Mouse (Mus musculus): ENCODE measurements at regions not wholly inside any gene's neighbourhood (a gene's known extent, or its start where the extent isn't known, plus 50 kb on each side); places are given as distances from the start of the nearest gene placed in this dataset.

DNA sequence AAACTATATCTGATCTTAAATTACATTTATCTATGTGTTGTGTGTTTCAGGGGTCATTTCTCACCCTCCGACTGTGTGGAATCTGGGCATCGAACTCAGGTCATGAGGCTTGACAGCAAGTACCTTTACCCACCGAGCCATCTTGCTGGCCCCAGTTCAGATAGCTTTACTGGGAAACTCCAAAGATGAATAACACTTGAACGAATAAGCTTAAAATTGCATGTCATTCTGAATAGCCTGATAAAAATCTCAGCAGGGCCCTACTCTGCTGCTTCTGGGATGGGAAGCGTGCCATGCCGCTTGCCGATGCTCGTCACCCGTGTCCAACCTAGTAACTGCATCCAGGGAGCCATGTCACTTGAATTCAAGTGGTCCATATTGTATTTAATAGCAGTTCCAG, 57.2 kb upstream of the Nfe2l2 start:
- no peaks in the 10 kb centered on the region for H3K9me3 ChIP-seq (ENCODE audit: low read depth, low read length)
- H3K9ac ChIP-seq: no peak overlapping the region
- H3K4me2 ChIP-seq: no peak overlapping the region
- no peaks in the 10 kb centered on the region for H3K36me3 ChIP-seq (ENCODE audit: insufficient read depth)
- H3K4me3 ChIP-seq (ENCODE audit: low read depth, low read length): no peak overlapping the region
- H3K27ac ChIP-seq (ENCODE audit: low read depth): no peak overlapping the region
- ATAC-seq (ENCODE audit: insufficient read depth): no peak
- no peak for TF ChIP-seq CTCF (IDR thresholded peaks at IDR 0.05; ENCODE audit: low read depth)
- 84% methylated on average over 9 of the region's 9 CpGs for WGBS
- 0 out of 2 replicates have a peak, but pooled peaks cover 3% of the 10 kb centered on the region for H3K4me1 ChIP-seq (ENCODE audit: insufficient read depth)
- H3K27me3 ChIP-seq (ENCODE audit: insufficient read depth, low read length): no peaks in the 10 kb centered on the region
- DNase-seq: no peak

DNA sequence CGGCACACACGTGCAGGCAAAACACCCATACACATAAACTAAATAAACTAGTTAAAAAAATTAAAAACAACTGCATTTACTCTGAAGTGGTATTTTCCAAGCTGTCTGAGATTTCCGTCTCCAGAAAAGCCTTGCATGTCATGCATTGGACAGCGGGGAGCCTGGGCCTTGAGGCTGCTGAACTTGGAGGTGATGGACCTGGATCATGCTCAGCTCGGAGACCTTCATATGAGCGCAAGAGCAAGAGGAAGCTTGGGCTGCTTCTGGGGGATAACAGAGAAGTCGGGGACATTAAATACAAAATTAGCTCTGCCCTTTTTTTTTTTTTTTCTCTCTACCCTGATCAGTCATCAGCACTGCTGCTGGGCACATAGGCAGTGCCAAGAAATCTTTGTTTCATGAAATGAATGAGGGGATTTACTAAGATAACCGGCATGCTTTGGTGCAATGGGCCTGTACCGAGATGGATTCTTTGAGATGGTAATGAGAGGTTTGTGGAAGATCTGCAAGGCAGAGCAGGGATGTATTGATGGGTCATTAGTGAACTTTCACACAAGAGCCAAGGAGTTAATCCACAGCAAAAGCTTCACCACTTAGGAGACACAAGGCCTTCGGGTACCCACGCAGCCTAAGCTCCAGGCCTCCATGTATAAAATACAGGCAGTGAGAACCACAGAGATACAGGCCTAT, 54.9 kb upstream of the Nfe2l2 start:
- DNase-seq (no peak), ATAC-seq (ENCODE audit: insufficient read depth) (no peak)
- H3K4me3 ChIP-seq (ENCODE audit: low read depth, low read length): no peak overlapping the region
- no peaks in the 10 kb centered on the region for H3K9me3 ChIP-seq (ENCODE audit: low read depth, low read length)
- no peak overlapping the region for H3K9ac ChIP-seq
- H3K36me3 ChIP-seq (ENCODE audit: insufficient read depth): no peaks in the 10 kb centered on the region
- no peak overlapping the region for H3K4me2 ChIP-seq
- no peak for TF ChIP-seq CTCF (IDR thresholded peaks at IDR 0.05; ENCODE audit: low read depth)
- H3K27ac ChIP-seq (ENCODE audit: low read depth): no peak overlapping the region
- WGBS: 80% methylated on average over 11 of the region's 11 CpGs
- H3K27me3 ChIP-seq (ENCODE audit: insufficient read depth, low read length): no peaks in the 10 kb centered on the region
- 0 out of 2 replicates have a peak, but pooled peaks cover 3% of the 10 kb centered on the region for H3K4me1 ChIP-seq (ENCODE audit: insufficient read depth)

DNA sequence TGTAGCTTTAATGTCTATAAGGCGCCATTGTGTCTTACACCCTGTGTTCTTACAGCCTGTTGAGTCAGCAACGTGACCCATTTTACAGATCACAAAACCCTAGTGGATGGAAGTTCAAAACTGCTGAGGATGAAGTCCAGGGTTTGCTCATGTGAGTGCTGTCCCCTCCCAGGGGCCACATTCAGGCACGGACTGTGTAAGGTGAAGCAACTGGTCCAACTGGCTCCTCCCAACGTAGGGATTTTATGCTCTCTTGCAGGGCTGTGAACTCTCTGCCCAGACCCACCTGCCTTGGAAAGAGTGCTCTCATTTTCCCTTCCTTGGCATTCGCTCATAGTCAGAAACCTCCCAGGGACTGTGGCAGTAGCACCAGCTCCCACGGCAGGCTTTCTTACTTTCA, 53.8 kb upstream of the Nfe2l2 start:
- Histone ChIP-seq H3K36me3 (ENCODE audit: insufficient read depth) (no peaks in the 10 kb centered on the region), H3K4me2 (no peak overlapping the region), H3K27me3 (ENCODE audit: insufficient read depth, low read length) (no peaks in the 10 kb centered on the region), H3K27ac (ENCODE audit: low read depth) (no peak overlapping the region), H3K4me1 (ENCODE audit: insufficient read depth) (0 out of 2 replicates have a peak, but pooled peaks cover 1% of the 10 kb centered on the region), H3K9ac (no peak overlapping the region), H3K4me3 (ENCODE audit: low read depth, low read length) (no peak overlapping the region), H3K9me3 (ENCODE audit: low read depth, low read length) (no peaks in the 10 kb centered on the region)
- DNase-seq (no peak), ATAC-seq (ENCODE audit: insufficient read depth) (no peak)
- 80% methylated on average over 6 of the region's 6 CpGs for whole genome bisulfite sequencing
- no peak for TF ChIP-seq CTCF (IDR thresholded peaks at IDR 0.05; ENCODE audit: low read depth)

DNA sequence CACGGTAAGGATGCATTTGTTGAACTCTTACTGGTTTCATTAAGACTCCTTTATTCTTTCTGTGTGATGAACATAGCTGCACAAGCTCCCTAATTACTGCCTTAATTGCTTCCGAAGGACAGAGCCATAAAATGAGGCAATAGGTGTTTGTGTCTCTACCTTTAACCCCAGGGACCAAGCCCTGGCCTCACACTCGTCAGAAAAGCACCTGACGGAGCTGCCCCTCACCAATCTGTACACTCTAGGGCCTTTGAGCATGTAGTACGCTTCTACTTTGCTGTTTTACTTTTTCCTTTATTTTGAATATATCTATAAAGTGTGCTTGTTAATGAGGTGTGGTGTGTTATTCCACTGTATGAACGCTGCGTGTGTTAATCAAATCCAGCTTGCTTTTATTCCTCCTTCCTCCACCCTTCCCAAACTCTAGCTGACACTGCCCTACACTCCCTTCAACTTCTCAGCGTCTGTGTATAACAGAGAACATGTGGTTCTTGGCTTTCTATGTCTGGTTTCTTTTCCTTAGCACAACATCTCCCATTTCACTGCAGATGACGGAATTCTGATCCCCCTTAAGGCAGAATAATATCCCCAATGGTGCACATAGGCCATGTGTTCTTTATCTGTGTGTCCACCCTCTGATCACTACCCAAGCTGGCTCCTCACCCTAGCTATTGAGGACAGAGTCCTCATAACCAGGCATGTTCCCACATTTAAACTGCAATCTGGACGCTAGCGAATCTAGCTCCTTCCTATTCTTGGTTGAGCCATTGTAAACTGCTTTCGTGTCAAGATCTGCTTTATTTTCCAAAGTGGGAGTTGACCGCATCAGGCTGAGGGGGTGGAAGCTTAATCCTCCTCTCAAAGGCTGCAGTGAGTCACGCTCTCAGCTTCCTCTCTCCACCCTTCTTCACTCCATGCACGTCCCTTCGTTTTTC, 52.5 kb upstream of the Nfe2l2 start:
- Histone ChIP-seq H3K4me3 (ENCODE audit: low read depth, low read length) (no peak overlapping the region), H3K4me2 (no peak overlapping the region), H3K27me3 (ENCODE audit: insufficient read depth, low read length) (no peaks in the 10 kb centered on the region), H3K9me3 (ENCODE audit: low read depth, low read length) (no peaks in the 10 kb centered on the region), H3K36me3 (ENCODE audit: insufficient read depth) (no peaks in the 10 kb centered on the region), H3K4me1 (ENCODE audit: insufficient read depth) (no peaks in the 10 kb centered on the region), H3K9ac (no peak overlapping the region), H3K27ac (ENCODE audit: low read depth) (peak overlapping the region; percentile 42; the same call in 1 of the 2 replicates)
- TF ChIP-seq CTCF (IDR thresholded peaks at IDR 0.05; ENCODE audit: low read depth): no peak
- 61% methylated on average over 16 of the region's 16 CpGs for WGBS
- DNase-seq: no peak
- ATAC-seq (ENCODE audit: insufficient read depth): no peak

DNA sequence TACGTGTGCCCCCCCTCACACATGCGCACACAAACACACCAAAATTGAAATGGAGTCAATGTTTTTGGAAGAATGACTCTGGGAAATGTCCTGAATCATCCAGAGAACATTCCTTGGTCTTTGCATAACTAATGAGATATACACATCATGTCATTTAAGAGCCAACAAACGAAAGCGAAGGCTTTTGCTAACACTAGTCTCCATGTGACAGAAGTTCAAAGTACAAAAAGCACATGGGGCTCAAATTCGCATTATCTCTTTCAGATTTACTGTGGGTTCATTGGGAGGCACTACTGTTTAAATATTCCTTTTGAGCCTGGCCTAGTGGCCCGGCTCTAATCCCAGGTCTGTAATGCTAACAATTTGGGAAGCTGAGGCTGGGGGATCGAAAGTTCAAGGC, 50.2 kb upstream of the Nfe2l2 start:
- no peaks in the 10 kb centered on the region for H3K36me3 ChIP-seq (ENCODE audit: insufficient read depth)
- H3K9me3 ChIP-seq (ENCODE audit: low read depth, low read length): no peaks in the 10 kb centered on the region
- H3K4me3 ChIP-seq (ENCODE audit: low read depth, low read length): no peak overlapping the region
- no peak overlapping the region for H3K9ac ChIP-seq
- DNase-seq (no peak), ATAC-seq (ENCODE audit: insufficient read depth) (no peak)
- H3K4me2 ChIP-seq: no peak overlapping the region
- H3K4me1 ChIP-seq (ENCODE audit: insufficient read depth): no peaks in the 10 kb centered on the region
- WGBS: 82% methylated on average over 7 of the region's 7 CpGs
- H3K27ac ChIP-seq (ENCODE audit: low read depth): no peak overlapping the region
- no peaks in the 10 kb centered on the region for H3K27me3 ChIP-seq (ENCODE audit: insufficient read depth, low read length)
- no peak for TF ChIP-seq CTCF (IDR thresholded peaks at IDR 0.05; ENCODE audit: low read depth)
